Mouse (Mus musculus): ENCODE data around the gene Mylk. TPM values are rescaled to one million over a fixed set of nuclear protein-coding genes. Genes with fewer than 3 reads are reported as not detected.
A peak's percentile ranks its signal among the peaks of the same experiment; 100 is the strongest.

The Mylk gene
- polyA plus RNA-seq, 1 experiment = 0.23 TPM

GRCm38 (mm10) chr16:34772445-34773032 is 27.5 kb downstream of the Mylk start:
- no peaks in the 10 kb centered on the region for H3K36me3 ChIP-seq (ENCODE audit: control insufficient read depth, insufficient read depth)
- H3K79me2 ChIP-seq (ENCODE audit: control insufficient read depth, insufficient read depth) = no peaks in the 10 kb centered on the region
- H3K4me3 ChIP-seq (ENCODE audit: insufficient read depth, poor library complexity, severe bottlenecking) = no peak overlapping the region
- H3K27me3 ChIP-seq (ENCODE audit: control insufficient read depth, insufficient read depth, insufficient read length) = no peaks in the 10 kb centered on the region
- H3K79me3 ChIP-seq (ENCODE audit: low read depth) = no peaks in the 10 kb centered on the region
- TF ChIP-seq MYOG (IDR thresholded peaks at IDR 0.05; ENCODE audit: control insufficient read depth, extremely low read depth, insufficient read length) = no peak
- TF ChIP-seq CEBPB (IDR thresholded peaks at IDR 0.05; ENCODE audit: low read depth) = no peak
- no peak for TF ChIP-seq MAX (IDR thresholded peaks at IDR 0.05)
- TF ChIP-seq USF1 (IDR thresholded peaks at IDR 0.05; ENCODE audit: low read depth) = no peak
- no peak for TF ChIP-seq MYOD1 (IDR thresholded peaks at IDR 0.05; ENCODE audit: control insufficient read depth, insufficient read length, low read depth)
- TF ChIP-seq FOSL1 (IDR thresholded peaks at IDR 0.05; ENCODE audit: insufficient read depth, low read length, poor library complexity, severe bottlenecking) = no peak
- TF ChIP-seq CTCF (IDR thresholded peaks at IDR 0.05; ENCODE audit: control insufficient read depth, insufficient read depth, insufficient read length) = no peak
- no peak overlapping the region for H3ac ChIP-seq (ENCODE audit: control insufficient read depth, insufficient read length, low read depth)

GRCm38 (mm10) chr16:34782442-34782841 is 37.4 kb downstream of the Mylk start:
- Histone ChIP-seq H3K27me3 (ENCODE audit: control insufficient read depth, insufficient read depth, insufficient read length) (no peaks in the 10 kb centered on the region), H3K36me3 (ENCODE audit: control insufficient read depth, insufficient read depth) (no peaks in the 10 kb centered on the region), H3ac (ENCODE audit: control insufficient read depth, insufficient read length, low read depth) (no peak overlapping the region), H3K79me3 (ENCODE audit: low read depth) (no peaks in the 10 kb centered on the region), H3K79me2 (ENCODE audit: control insufficient read depth, insufficient read depth) (no peaks in the 10 kb centered on the region), H3K4me3 (ENCODE audit: insufficient read depth, poor library complexity, severe bottlenecking) (no peak overlapping the region)
- TF ChIP-seq MYOD1 (IDR thresholded peaks at IDR 0.05; ENCODE audit: control insufficient read depth, insufficient read length, low read depth) (peak; percentile 54), USF1 (IDR thresholded peaks at IDR 0.05; ENCODE audit: low read depth) (no peak)

GRCm38 (mm10) chr16:34783536-34783935 is 38.5 kb downstream of the Mylk start:
- H3K4me3 ChIP-seq (ENCODE audit: insufficient read depth, poor library complexity, severe bottlenecking) = no peak overlapping the region
- no peak overlapping the region for H3ac ChIP-seq (ENCODE audit: control insufficient read depth, insufficient read length, low read depth)
- TF ChIP-seq MYOD1 (IDR thresholded peaks at IDR 0.05; ENCODE audit: control insufficient read depth, insufficient read length, low read depth) = no peak
- TF ChIP-seq CEBPB (IDR thresholded peaks at IDR 0.05; ENCODE audit: low read depth) = no peak
- TF ChIP-seq USF1 (IDR thresholded peaks at IDR 0.05; ENCODE audit: low read depth) = no peak
- TF ChIP-seq FOSL1 (IDR thresholded peaks at IDR 0.05; ENCODE audit: insufficient read depth, low read length, poor library complexity, severe bottlenecking) = no peak
- TF ChIP-seq MAX (IDR thresholded peaks at IDR 0.05) = no peak
- no peak for TF ChIP-seq MYOG (IDR thresholded peaks at IDR 0.05; ENCODE audit: control insufficient read depth, extremely low read depth, insufficient read length)
- no peak for TF ChIP-seq CTCF (IDR thresholded peaks at IDR 0.05; ENCODE audit: control insufficient read depth, insufficient read depth, insufficient read length)
- H3K27me3 ChIP-seq (ENCODE audit: control insufficient read depth, insufficient read depth, insufficient read length) = no peaks in the 10 kb centered on the region
- H3K79me2 ChIP-seq (ENCODE audit: control insufficient read depth, insufficient read depth) = no peaks in the 10 kb centered on the region
- H3K36me3 ChIP-seq (ENCODE audit: control insufficient read depth, insufficient read depth) = no peaks in the 10 kb centered on the region
- no peaks in the 10 kb centered on the region for H3K79me3 ChIP-seq (ENCODE audit: low read depth)

- no peaks in the 10 kb centered on the region for H3K36me3 ChIP-seq (ENCODE audit: control insufficient read depth, insufficient read depth)
- H3ac ChIP-seq (ENCODE audit: control insufficient read depth, insufficient read length, low read depth) = no peak overlapping the region
- no peak for TF ChIP-seq MYOG (IDR thresholded peaks at IDR 0.05; ENCODE audit: control insufficient read depth, extremely low read depth, insufficient read length)
- peak; percentile 32 for TF ChIP-seq MAX (IDR thresholded peaks at IDR 0.05)
- TF ChIP-seq FOSL1 (IDR thresholded peaks at IDR 0.05; ENCODE audit: insufficient read depth, low read length, poor library complexity, severe bottlenecking) = peak; percentile 43
- no peak for TF ChIP-seq CEBPB (IDR thresholded peaks at IDR 0.05; ENCODE audit: low read depth)
- no peak for TF ChIP-seq CTCF (IDR thresholded peaks at IDR 0.05; ENCODE audit: control insufficient read depth, insufficient read depth, insufficient read length)
- no peaks in the 10 kb centered on the region for H3K79me3 ChIP-seq (ENCODE audit: low read depth)
- H3K4me3 ChIP-seq (ENCODE audit: insufficient read depth, poor library complexity, severe bottlenecking) = no peak overlapping the region
- H3K79me2 ChIP-seq (ENCODE audit: control insufficient read depth, insufficient read depth) = no peaks in the 10 kb centered on the region
- H3K27me3 ChIP-seq (ENCODE audit: control insufficient read depth, insufficient read depth, insufficient read length) = no peaks in the 10 kb centered on the region
Measured at GRCm38 (mm10) chr16:34784675-34785074, 39.7 kb downstream of the Mylk start.

GRCm38 (mm10) chr16:34792555-34792954 is 47.5 kb downstream of the Mylk start:
- H3K36me3 ChIP-seq (ENCODE audit: control insufficient read depth, insufficient read depth) = no peaks in the 10 kb centered on the region
- no peak for TF ChIP-seq MAX (IDR thresholded peaks at IDR 0.05)
- peak; percentile 95 for TF ChIP-seq MYOD1 (IDR thresholded peaks at IDR 0.05; ENCODE audit: control insufficient read depth, insufficient read length, low read depth)
- no peak overlapping the region for H3ac ChIP-seq (ENCODE audit: control insufficient read depth, insufficient read length, low read depth)
- H3K79me3 ChIP-seq (ENCODE audit: low read depth) = no peaks in the 10 kb centered on the region
- no peak overlapping the region for H3K4me3 ChIP-seq (ENCODE audit: insufficient read depth, poor library complexity, severe bottlenecking)
- H3K27me3 ChIP-seq (ENCODE audit: control insufficient read depth, insufficient read depth, insufficient read length) = no peaks in the 10 kb centered on the region
- H3K79me2 ChIP-seq (ENCODE audit: control insufficient read depth, insufficient read depth) = no peaks in the 10 kb centered on the region

- H3K4me3 ChIP-seq (ENCODE audit: insufficient read depth, poor library complexity, severe bottlenecking) = no peak overlapping the region
- TF ChIP-seq MYOG (IDR thresholded peaks at IDR 0.05; ENCODE audit: control insufficient read depth, extremely low read depth, insufficient read length) = no peak
- TF ChIP-seq MYOD1 (IDR thresholded peaks at IDR 0.05; ENCODE audit: control insufficient read depth, insufficient read length, low read depth) = no peak
- no peak for TF ChIP-seq MAX (IDR thresholded peaks at IDR 0.05)
- no peaks in the 10 kb centered on the region for H3K36me3 ChIP-seq (ENCODE audit: control insufficient read depth, insufficient read depth)
- no peaks in the 10 kb centered on the region for H3K79me3 ChIP-seq (ENCODE audit: low read depth)
- no peak overlapping the region for H3ac ChIP-seq (ENCODE audit: control insufficient read depth, insufficient read length, low read depth)
- no peaks in the 10 kb centered on the region for H3K79me2 ChIP-seq (ENCODE audit: control insufficient read depth, insufficient read depth)
- H3K27me3 ChIP-seq (ENCODE audit: control insufficient read depth, insufficient read depth, insufficient read length) = no peaks in the 10 kb centered on the region
Measured at GRCm38 (mm10) chr16:34793000-34793399, 48.0 kb downstream of the Mylk start.
